Mouse (Mus musculus): ENCODE data around the gene Tcaf2. TPM values are rescaled to one million over a fixed set of nuclear protein-coding genes. Genes with fewer than 3 reads are reported as not detected.

The Tcaf2 gene
- polyA plus RNA-seq, 1 experiment, result 1.6 TPM

- DNase-seq (ENCODE audit: low read depth), result no peak
- TF ChIP-seq POLR2A (IDR thresholded peaks at IDR 0.05; ENCODE audit: borderline replicate concordance, extremely low read depth, insufficient read depth, insufficient read length, poor library complexity, severe bottlenecking) (no peak), CTCF (IDR thresholded peaks at IDR 0.05; ENCODE audit: borderline replicate concordance, extremely low read depth, insufficient read depth, insufficient read length) (no peak)
Observed at GRCm38 (mm10) chr6:42616904-42617303, 28.1 kb downstream of the Tcaf2 start.

GRCm38 (mm10) chr6:42612218-42612617 is 32.8 kb downstream of the Tcaf2 start:
- peak; percentile 41 for DNase-seq (ENCODE audit: low read depth)
- TF ChIP-seq CTCF (IDR thresholded peaks at IDR 0.05; ENCODE audit: borderline replicate concordance, extremely low read depth, insufficient read depth, insufficient read length) (peak; percentile 49; the same call in 1 of the 2 replicates), POLR2A (IDR thresholded peaks at IDR 0.05; ENCODE audit: borderline replicate concordance, extremely low read depth, insufficient read depth, insufficient read length, poor library complexity, severe bottlenecking) (no peak)

- TF ChIP-seq POLR2A (IDR thresholded peaks at IDR 0.05; ENCODE audit: borderline replicate concordance, extremely low read depth, insufficient read depth, insufficient read length, poor library complexity, severe bottlenecking) (no peak), CTCF (IDR thresholded peaks at IDR 0.05; ENCODE audit: borderline replicate concordance, extremely low read depth, insufficient read depth, insufficient read length) (no peak)
- no peak for DNase-seq (ENCODE audit: low read depth)
Observed at GRCm38 (mm10) chr6:42610954-42611522, 34.0 kb downstream of the Tcaf2 start.

- no peak for DNase-seq (ENCODE audit: low read depth)
- TF ChIP-seq CTCF (IDR thresholded peaks at IDR 0.05; ENCODE audit: borderline replicate concordance, extremely low read depth, insufficient read depth, insufficient read length) (no peak), POLR2A (IDR thresholded peaks at IDR 0.05; ENCODE audit: borderline replicate concordance, extremely low read depth, insufficient read depth, insufficient read length, poor library complexity, severe bottlenecking) (no peak)
Observed at GRCm38 (mm10) chr6:42597592-42597991, 47.5 kb downstream of the Tcaf2 start, which contains the start of gene Tcaf3. Gene Tcaf3 (minus strand): TSS chr6:42597692.

GRCm38 (mm10) chr6:42593138-42593882 is 51.7 kb downstream of the Tcaf2 start:
- no peak for TF ChIP-seq POLR2A (IDR thresholded peaks at IDR 0.05; ENCODE audit: borderline replicate concordance, extremely low read depth, insufficient read depth, insufficient read length, poor library complexity, severe bottlenecking)
- no peak for TF ChIP-seq CTCF (IDR thresholded peaks at IDR 0.05; ENCODE audit: borderline replicate concordance, extremely low read depth, insufficient read depth, insufficient read length)
- DNase-seq (ENCODE audit: low read depth), result peak; percentile 31

- DNase-seq (ENCODE audit: low read depth), result no peak
- TF ChIP-seq CTCF (IDR thresholded peaks at IDR 0.05; ENCODE audit: borderline replicate concordance, extremely low read depth, insufficient read depth, insufficient read length) (no peak), POLR2A (IDR thresholded peaks at IDR 0.05; ENCODE audit: borderline replicate concordance, extremely low read depth, insufficient read depth, insufficient read length, poor library complexity, severe bottlenecking) (no peak)
Observed at GRCm38 (mm10) chr6:42586569-42586968, 58.5 kb downstream of the Tcaf2 start.

- peak; percentile 64 for DNase-seq (ENCODE audit: low read depth)
- peak; percentile 71 for TF ChIP-seq CTCF (IDR thresholded peaks at IDR 0.05; ENCODE audit: borderline replicate concordance, extremely low read depth, insufficient read depth, insufficient read length)
- no peak for TF ChIP-seq POLR2A (IDR thresholded peaks at IDR 0.05; ENCODE audit: borderline replicate concordance, extremely low read depth, insufficient read depth, insufficient read length, poor library complexity, severe bottlenecking)
Observed at GRCm38 (mm10) chr6:42583488-42583872, 61.6 kb downstream of the Tcaf2 start.

GRCm38 (mm10) chr6:42582741-42583487 is 62.1 kb downstream of the Tcaf2 start:
- no peak for TF ChIP-seq POLR2A (IDR thresholded peaks at IDR 0.05; ENCODE audit: borderline replicate concordance, extremely low read depth, insufficient read depth, insufficient read length, poor library complexity, severe bottlenecking)
- no peak for TF ChIP-seq CTCF (IDR thresholded peaks at IDR 0.05; ENCODE audit: borderline replicate concordance, extremely low read depth, insufficient read depth, insufficient read length)
- DNase-seq (ENCODE audit: low read depth), result no peak

GRCm38 (mm10) chr6:42578678-42579077 is 66.4 kb downstream of the Tcaf2 start:
- DNase-seq (ENCODE audit: low read depth), result no peak
- TF ChIP-seq CTCF (IDR thresholded peaks at IDR 0.05; ENCODE audit: borderline replicate concordance, extremely low read depth, insufficient read depth, insufficient read length) (no peak), POLR2A (IDR thresholded peaks at IDR 0.05; ENCODE audit: borderline replicate concordance, extremely low read depth, insufficient read depth, insufficient read length, poor library complexity, severe bottlenecking) (no peak)

- DNase-seq (ENCODE audit: low read depth), result no peak
- TF ChIP-seq POLR2A (IDR thresholded peaks at IDR 0.05; ENCODE audit: borderline replicate concordance, extremely low read depth, insufficient read depth, insufficient read length, poor library complexity, severe bottlenecking) (no peak), CTCF (IDR thresholded peaks at IDR 0.05; ENCODE audit: borderline replicate concordance, extremely low read depth, insufficient read depth, insufficient read length) (no peak)
Observed at GRCm38 (mm10) chr6:42577433-42577832, 67.6 kb downstream of the Tcaf2 start.

Other genes with a start within 250 kb of the Tcaf2 start
- gene Tas2r143, start 245.0 kb downstream of the Tcaf2 start, polyA plus RNA-seq (2012; rRNA removed), result 0.16 and 0.29 TPM in 2 replicates
- gene Tas2r135, start 239.8 kb downstream of the Tcaf2 start, polyA plus RNA-seq (2012; rRNA removed), result 0.07 TPM in 1 of 2 replicates, not detected in the other
- gene Tas2r126, start 210.7 kb downstream of the Tcaf2 start, polyA plus RNA-seq (2012; rRNA removed), result 0.10 TPM in 1 of 2 replicates, not detected in the other
- not detected in 2 replicates for gene Olfr458, start 180.1 kb downstream of the Tcaf2 start, polyA plus RNA-seq (2012; rRNA removed)
- not detected in 2 replicates for gene Olfr457, start 168.9 kb downstream of the Tcaf2 start, polyA plus RNA-seq (2012; rRNA removed)
- not detected in 2 replicates for gene Olfr456, start 158.0 kb downstream of the Tcaf2 start, polyA plus RNA-seq (2012; rRNA removed)
- gene Olfr455, start 97.7 kb downstream of the Tcaf2 start, polyA plus RNA-seq (2012; rRNA removed), result not detected in 2 replicates
- not detected in 2 replicates for gene Tcaf3, start 47.6 kb downstream of the Tcaf2 start, polyA plus RNA-seq (2012; rRNA removed)
- 128 and 153 TPM in 2 replicates for gene Tcaf1, start 64.8 kb upstream of the Tcaf2 start, polyA plus RNA-seq (2012; rRNA removed)
- gene Olfr453, start 94.1 kb upstream of the Tcaf2 start, polyA plus RNA-seq (2012; rRNA removed), result not detected in 2 replicates
- not detected in 2 replicates for gene Olfr38, start 111.2 kb upstream of the Tcaf2 start, polyA plus RNA-seq (2012; rRNA removed)
- not detected in 2 replicates for gene Olfr452, start 139.8 kb upstream of the Tcaf2 start, polyA plus RNA-seq (2012; rRNA removed)
- gene Olfr450, start 166.7 kb upstream of the Tcaf2 start, polyA plus RNA-seq (2012; rRNA removed), result not detected in 2 replicates
- not detected in 2 replicates for gene Olfr449, start 189.1 kb upstream of the Tcaf2 start, polyA plus RNA-seq (2012; rRNA removed)
- gene Olfr448, start 245.2 kb upstream of the Tcaf2 start, polyA plus RNA-seq (2012; rRNA removed), result not detected in 2 replicates